Mouse (Mus musculus) brown adipose tissue, adult 24 weeks (tissue): ENCODE measurements around the gene 4930469K13Rik. TPM values are rescaled to one million over a fixed set of nuclear protein-coding genes. Genes with fewer than 3 reads are reported as not detected.

Experiments used
- H3K27ac ChIP-seq: fragments of 200-500 bp; replicated peaks from 2 replicates; pipeline ENCODE4 v1.5.1; 2012; ENCODE audit warnings: low read depth, mild to moderate bottlenecking, low read length
- H3K4me1 ChIP-seq: fragments of 200-500 bp; 2 replicates; pipeline ENCODE4 v1.6.1; 2012; ENCODE audit warnings: low read length, mixed read lengths; ENCODE audit not compliant: control insufficient read depth, insufficient read depth, insufficient read length
- H3K4me3 ChIP-seq: fragments of 200-500 bp; 2 replicates; pipeline ENCODE4 v1.5.1; 2012; ENCODE audit warnings: low read depth, mild to moderate bottlenecking, low read length, moderate library complexity; ENCODE audit not compliant: insufficient read depth
- polyA plus RNA-seq: library from polyadenylated mRNA; stranded (reverse); fragments of >200 nt; gene quantifications from 2 replicates; pipeline ENCODE4 v1.2.4, GENCODE M21; 2012; ENCODE audit not compliant: missing spikeins, insufficient read depth, insufficient read length

4930469K13Rik gene
- polyA plus RNA-seq, 1 experiment, result not detected

DNA sequence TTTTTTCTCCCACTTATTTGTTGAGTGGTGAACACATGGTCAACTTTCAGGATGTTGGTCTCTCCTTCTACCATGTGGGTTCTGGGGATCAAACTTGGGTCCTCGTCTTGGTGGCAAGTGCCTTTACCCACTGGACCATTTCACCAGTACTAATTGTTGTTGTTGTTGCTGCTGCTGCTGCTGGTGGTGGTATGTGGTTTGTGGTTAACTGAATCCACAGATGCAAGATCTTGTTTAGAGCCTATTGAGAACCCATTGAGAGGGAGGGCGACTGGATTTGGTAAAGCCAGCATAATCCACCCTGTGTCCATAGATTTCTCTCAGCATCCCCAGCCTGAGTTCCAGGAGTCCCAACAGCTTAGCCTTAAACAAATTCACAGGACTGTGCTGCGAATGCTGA, 97.9 kb downstream of the 4930469K13Rik start:
- Histone ChIP-seq H3K4me1 (no peaks in the 10 kb centered on the region), H3K4me3 (no peak overlapping the region), H3K27ac (no peak overlapping the region)

DNA sequence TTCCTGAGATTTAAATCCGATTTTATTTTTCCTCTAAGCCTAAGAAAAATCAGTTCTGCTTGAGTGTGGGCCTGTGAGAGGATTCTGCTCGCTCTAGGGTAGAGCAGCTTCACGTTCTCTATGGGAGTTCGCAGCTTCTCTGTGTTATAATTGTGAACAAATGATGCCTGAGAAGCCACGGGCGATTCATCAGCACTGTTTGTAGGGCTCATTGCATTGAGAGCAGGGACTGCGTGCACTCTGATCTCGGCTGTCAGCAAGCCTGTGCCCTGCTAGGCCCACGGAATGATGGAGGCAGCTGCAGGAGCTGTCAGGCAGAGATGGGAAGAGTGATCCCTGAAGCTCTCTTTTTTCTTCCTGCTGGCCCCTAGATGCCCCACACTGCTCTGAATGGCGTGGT, 100.1 kb downstream of the 4930469K13Rik start:
- Histone ChIP-seq H3K27ac (no peak overlapping the region), H3K4me3 (no peak overlapping the region), H3K4me1 (no peaks in the 10 kb centered on the region)

DNA sequence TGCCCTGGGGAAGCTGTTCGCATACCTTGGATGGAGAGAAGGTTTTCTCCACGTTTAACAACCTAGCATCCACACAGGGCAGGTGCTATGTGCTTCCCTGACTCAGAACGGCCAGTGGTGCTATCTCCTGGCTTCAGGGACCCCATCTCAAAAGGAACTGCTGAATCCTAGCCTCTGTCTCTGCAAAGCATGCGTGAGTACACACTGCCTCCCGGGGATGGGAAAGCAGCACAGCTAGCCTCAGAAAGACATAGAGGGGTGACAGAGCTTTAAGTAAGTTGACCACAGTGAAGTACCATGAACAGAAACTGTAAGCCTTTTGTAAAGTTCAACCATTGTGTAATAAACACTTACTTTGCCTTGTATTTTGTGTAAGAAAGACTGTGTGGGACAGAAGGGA, 104.9 kb downstream of the 4930469K13Rik start:
- H3K4me1 ChIP-seq, result no peaks in the 10 kb centered on the region
- no peak overlapping the region for H3K4me3 ChIP-seq
- no peak overlapping the region for H3K27ac ChIP-seq

DNA sequence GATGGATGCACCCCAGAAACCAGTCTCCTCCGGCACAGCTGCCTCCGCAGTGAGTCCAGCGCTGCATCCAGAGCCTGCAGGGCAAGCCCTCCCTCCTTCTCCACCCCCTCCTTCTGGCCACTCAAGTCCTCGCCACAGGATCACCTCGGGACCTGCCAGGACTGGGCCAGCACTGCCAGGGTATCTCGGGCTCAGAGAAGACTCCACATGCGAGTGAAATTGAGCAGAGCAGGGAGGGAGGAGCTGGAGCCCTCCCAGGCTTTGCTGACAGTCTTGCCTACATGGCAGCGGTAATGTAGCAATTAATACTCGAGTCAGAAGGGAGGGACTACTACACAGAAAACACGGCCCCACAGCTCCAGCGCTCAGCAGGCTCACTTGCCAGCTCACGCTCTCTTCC, 105.4 kb downstream of the 4930469K13Rik start, which contains the start of gene Kcnip1:
Gene Kcnip1 (minus strand): TSS at position 215 of the 400 bp plus-strand sequence.
- H3K4me3 ChIP-seq, result no peak within 1 kb of the TSS
- no peak within 1 kb of the TSS for H3K27ac ChIP-seq
- H3K4me1 ChIP-seq, result no peaks in the 10 kb centered on the region

DNA sequence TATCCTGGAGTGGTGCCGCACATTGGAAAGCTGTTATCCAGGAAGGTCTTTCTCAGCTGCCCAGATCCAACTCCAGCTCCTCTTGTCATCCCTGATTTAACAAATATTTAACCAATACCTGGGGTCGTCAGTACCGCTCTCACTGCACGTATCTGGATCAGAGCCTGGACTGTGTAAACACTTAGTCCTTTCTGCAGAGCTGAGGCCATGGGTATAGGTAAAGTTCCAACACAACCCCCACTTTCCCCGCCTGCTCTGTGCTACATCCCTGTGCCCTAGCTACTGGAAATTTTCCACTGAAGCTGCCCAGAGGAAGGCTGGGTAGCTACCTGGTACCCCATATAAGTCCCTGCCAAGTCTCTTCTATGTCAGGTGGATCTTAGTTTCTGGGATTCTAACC, 108.4 kb downstream of the 4930469K13Rik start:
- Histone ChIP-seq H3K27ac (no peak overlapping the region), H3K4me3 (no peak overlapping the region), H3K4me1 (no peaks in the 10 kb centered on the region)

DNA sequence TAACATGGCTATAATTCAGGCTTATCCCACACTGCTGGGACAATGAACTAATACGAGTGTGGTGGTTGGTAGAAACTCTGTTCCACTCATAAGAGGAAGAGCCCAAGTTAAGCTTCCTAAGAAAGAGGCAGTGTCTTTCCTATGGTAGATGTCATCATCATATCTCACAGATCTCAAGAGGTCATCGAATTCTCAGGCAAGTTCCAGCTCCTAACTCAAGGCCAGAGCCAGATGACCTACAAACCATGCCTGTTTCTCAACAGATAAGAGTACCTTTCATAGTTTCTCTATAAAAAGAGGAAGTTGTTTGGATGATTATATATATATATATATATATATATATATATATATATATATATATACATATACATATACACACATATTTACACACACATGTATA, 111.8 kb downstream of the 4930469K13Rik start:
- Histone ChIP-seq H3K27ac (no peak overlapping the region), H3K4me3 (no peak overlapping the region), H3K4me1 (no peaks in the 10 kb centered on the region)

DNA sequence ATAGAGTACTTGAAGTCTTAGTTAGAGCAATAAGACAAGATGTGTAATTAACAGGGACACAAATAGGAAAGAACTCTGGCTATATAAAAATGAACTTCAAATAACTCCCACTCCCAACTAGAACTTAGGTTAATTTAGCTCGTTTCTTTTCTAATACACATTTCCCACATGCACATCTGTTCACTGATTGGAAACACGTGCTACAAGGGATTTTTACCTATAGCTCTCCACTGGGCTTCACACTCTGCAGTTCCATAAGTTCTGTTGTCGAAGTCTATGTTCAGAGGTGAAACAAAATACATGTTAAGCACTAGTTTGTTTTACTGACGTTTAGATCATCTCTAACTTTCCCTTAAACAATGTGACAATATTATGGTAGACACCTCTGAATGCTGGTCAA, 118.2 kb downstream of the 4930469K13Rik start:
- Histone ChIP-seq H3K4me3 (no peak overlapping the region), H3K27ac (no peak overlapping the region), H3K4me1 (no peaks in the 10 kb centered on the region)

DNA sequence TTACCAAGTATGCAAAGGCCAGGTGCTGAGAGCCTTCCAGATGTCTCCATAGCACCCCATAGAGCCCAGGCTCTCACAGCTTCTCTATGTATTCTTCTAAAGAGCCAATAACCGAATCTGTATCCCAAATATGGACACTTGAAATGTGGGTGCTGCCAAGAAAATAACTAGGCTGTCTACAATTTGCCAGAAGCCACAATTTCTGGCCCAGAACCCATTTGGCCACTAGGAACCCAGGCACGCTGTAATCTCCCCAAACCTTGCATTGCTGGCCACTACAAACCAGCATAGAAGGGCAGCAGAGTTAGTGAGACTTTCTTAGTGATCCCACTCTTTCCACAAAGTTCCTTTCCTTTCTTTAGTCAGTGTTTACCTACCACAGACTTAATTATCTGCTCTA, 123.2 kb downstream of the 4930469K13Rik start:
- no peaks in the 10 kb centered on the region for H3K4me1 ChIP-seq
- H3K4me3 ChIP-seq, result no peak overlapping the region
- H3K27ac ChIP-seq, result no peak overlapping the region

DNA sequence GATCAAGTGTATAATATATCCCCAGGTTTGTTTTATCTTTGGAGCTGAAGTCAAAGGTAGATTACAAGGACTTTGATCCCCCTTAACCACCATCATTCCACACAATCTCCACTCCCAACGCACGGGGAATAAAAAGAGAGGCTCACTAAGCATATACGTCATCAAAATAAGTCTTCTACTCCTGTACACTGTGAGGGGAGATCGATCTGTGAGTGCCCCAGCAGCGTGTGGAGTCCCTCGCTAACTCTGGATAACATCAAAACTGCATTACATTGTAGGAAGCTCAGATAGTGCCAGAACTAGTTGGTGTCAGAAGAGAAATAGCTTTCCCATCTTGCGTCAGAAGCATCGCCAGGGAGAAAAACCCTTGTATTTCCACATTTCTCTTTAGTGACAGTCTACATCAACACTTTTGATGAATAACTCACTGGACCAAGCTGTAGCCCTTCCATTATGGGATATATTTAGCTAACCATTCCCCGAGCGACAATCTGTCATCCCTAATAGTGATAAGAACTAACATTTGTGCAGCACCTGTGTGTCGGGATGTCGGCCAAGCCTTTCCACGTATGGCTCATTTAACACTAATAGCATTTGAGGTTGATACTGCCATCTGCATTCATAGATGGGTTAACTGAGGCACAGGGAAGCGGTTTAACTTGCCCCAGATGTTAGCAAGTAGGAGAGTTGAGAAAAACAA, 123.9 kb downstream of the 4930469K13Rik start:
- Histone ChIP-seq H3K4me1 (no peaks in the 10 kb centered on the region), H3K27ac (no peak overlapping the region), H3K4me3 (no peak overlapping the region)

DNA sequence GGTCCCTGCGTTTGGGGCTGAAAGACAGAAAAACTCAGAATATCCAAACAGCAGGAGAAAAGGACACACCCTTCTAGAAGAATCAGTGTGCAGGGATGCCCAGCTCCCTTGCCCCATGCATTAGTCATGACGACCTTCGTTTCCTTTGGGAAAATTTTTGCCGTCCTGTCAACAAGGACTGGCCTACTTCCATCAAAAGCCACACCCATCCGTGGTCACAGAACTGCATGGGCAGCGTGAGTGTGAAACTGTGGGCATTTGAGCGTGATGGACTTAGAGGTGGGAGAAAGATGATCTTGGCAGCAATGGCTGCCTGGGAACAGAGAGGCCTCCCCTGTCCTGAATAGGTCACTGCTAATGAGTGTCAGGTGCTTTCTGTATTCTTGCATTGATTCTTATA, 126.2 kb downstream of the 4930469K13Rik start:
- H3K4me1 ChIP-seq, result no peaks in the 10 kb centered on the region
- H3K4me3 ChIP-seq, result no peak overlapping the region
- no peak overlapping the region for H3K27ac ChIP-seq

DNA sequence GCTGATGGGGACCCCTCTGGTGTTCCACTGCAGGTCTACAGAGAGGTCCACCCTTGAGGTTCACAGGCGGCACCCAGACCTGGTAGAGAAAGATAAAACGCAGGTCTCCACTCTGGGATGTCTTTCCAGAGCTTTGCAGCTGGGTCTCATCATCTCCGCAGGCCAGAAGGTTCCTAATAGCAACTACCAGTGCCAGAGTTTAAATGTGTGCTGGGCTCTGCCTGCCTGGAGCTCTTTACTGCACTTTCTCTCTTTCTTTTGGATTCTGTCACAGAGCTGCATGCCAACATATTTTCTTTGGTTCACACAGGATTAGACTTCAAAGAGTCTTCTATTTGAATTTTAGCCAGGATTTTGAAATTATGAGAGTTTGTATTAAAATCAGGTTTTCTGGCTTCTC, 129.2 kb downstream of the 4930469K13Rik start:
- no peaks in the 10 kb centered on the region for H3K4me1 ChIP-seq
- no peak overlapping the region for H3K27ac ChIP-seq

DNA sequence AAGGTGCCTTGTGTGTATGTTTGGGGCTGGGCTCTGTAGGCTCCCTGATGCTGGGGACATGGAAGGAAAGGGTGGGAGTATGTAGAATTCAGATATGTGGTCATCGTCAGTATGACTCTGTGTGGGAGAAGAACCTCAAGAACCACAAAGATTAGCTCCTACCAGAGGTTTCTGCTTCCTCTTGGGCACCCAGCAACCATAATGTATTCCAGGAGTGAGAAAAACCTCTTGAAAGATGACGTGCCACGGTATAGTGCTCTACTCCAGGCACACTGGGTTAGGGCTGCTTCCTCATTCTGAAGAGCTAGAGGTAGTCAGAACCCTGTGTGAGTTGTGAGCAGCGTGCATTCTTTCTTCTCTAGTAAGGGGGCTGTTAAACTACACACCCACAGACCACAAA, 130.6 kb downstream of the 4930469K13Rik start:
- H3K4me1 ChIP-seq, result no peaks in the 10 kb centered on the region

More for the DNA sequence above, 129.2 kb downstream of the 4930469K13Rik start:
- no peak overlapping the region for H3K4me3 ChIP-seq

DNA sequence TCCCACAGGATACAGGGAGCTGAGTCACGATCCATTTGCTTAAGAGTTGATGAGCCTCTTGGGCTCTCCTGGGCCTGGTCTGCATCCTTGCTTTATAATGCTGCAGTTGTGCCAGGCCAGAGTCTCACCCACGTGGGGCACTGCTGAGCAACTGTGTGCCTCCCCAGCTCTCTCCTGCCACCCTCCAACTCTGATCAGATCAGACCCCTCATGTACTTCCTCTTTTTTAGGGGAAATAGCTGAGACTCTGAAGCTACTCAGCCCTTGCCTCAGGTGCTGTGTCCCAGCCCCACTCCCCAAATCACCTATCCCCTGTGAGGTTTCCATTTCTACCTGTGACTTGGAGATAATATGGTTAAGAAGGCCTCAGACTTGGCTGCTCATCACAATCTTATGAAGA, 133.0 kb downstream of the 4930469K13Rik start:
- no peak overlapping the region for H3K27ac ChIP-seq
- H3K4me3 ChIP-seq, result no peak overlapping the region
- H3K4me1 ChIP-seq, result no peaks in the 10 kb centered on the region

More for the DNA sequence above, 130.6 kb downstream of the 4930469K13Rik start:
- Histone ChIP-seq H3K27ac (no peak overlapping the region), H3K4me3 (no peak overlapping the region)

DNA sequence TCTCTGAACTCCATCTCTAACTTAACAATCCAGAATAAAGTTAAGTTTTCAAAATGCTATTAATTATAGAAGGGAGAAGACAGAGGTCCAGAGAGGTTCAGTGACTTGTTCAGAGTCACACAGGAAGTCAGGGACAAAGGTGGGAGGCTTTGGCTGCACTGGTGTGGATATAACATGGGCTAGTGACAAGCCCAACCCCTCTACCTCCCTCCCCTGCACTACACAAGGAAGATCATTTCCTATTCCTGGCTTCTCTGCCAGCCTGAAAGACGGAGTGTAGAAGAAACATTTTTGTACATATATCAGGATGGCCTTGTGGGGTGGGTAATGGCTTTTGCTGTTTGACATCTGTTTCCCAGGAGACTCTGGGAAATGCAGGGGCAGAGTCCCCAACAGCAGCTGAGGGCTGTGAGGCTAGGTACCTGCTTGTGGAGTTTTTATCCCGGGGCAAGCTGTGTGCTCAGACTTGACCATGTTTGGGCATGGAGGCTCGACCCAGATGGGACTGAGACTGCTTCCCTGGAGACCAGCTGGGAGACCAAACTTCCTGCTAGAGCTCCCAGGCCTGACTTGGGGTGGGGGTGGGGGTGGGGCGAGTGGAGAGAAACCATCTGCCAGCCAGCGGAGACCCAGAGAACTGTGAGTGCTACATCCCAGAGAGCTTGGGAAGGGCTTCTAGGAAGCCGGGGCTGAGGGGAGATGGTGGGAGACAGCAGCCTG, 135.5 kb downstream of the 4930469K13Rik start, which contains the start of gene Kcnmb1:
Gene Kcnmb1 (plus strand): TSS at position 326 of the 720 bp plus-strand sequence.
- no peaks in the 10 kb centered on the region for H3K4me1 ChIP-seq
- no peak within 1 kb of the TSS for H3K27ac ChIP-seq
- no peak within 1 kb of the TSS for H3K4me3 ChIP-seq

DNA sequence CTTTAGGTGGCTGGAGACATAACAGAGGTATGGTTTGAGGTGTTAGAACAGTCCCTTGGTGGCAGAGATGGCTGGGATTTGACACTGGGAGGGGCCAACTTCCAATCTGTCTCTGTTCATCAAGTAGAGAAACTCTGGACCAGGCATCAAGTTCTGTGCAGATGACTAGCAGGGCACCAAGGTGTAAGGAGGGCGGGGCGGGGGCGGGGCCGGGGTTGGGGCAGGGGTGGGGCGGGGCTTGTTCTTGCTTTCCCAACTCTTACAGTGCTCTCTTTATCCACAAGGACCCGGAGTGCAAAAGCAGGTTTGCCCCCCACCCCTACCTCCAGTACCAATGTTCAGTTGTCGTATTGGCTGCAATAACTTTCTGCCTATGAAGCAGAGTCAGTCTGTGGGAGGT, 136.2 kb downstream of the 4930469K13Rik start:
- H3K4me3 ChIP-seq, result no peak overlapping the region
- no peak overlapping the region for H3K27ac ChIP-seq
- H3K4me1 ChIP-seq, result no peaks in the 10 kb centered on the region

DNA sequence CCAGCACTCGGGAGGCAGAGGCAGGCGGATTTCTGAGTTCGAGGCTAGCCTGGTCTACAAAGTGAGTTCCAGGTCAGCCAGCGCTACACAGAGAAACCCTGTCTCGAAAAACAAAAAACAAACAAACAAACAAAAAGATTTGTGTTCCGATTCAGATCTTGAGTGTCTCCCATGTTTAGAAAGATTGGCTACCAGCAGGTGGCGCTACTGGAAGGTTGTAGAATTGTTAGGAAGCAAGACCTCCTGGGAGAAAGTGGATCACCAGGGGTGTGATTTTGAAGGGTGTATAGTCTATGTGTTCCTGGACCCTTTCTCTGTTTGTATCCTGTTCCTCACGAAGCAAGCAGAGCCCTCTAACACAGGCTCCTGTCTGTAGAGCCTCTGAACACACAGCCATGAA, 139.6 kb downstream of the 4930469K13Rik start:
- H3K4me1 ChIP-seq, result no peaks in the 10 kb centered on the region
- no peak overlapping the region for H3K4me3 ChIP-seq
- H3K27ac ChIP-seq, result no peak overlapping the region
